Mouse (Mus musculus) layer of hippocampus, adult 2 months (tissue): ENCODE results near the gene Prex1. TPM values are rescaled to one million over a fixed set of nuclear protein-coding genes. Genes with fewer than 3 reads are reported as not detected.

Experiments used
- DNase-seq, 2 experiments: peaks; one replicate each; pipeline ENCODE4 v3.0.0; 2022; ENCODE audit warnings: low spot score in 2 of 2
- H3K27ac ChIP-seq: fragments of 200-600 bp; 2 replicates; pipeline ENCODE4 v1.8.1; 2022
- H3K4me3 ChIP-seq: fragments of 200-600 bp; 2 replicates; pipeline ENCODE4 v1.8.1; 2022; ENCODE audit warnings: mild to moderate bottlenecking
- CTCF ChIP-seq: fragments of 200-600 bp; conservative IDR thresholded peaks from 2 replicates; pipeline ENCODE4 v1.8.1; 2022; ENCODE audit warnings: antibody characterized with exemption, mild to moderate bottlenecking, moderate library complexity
- total RNA-seq, 2 experiments: library from RNA; stranded (reverse); gene quantifications; 2 replicates each; pipeline ENCODE4 v1.2.3; 2021

Prex1 gene
- total RNA-seq, 2 experiments from 2014 or later, result 69.9 to 71.3 TPM

- TF ChIP-seq CTCF, result no peak
- Histone ChIP-seq H3K4me3 (no peak overlapping the region), H3K27ac (peak overlapping the region; percentile 81)
- DNase-seq, result no peak
Measured at GRCm38 (mm10) chr2:166693394-166693793, 20.2 kb downstream of the Prex1 start.

DNA sequence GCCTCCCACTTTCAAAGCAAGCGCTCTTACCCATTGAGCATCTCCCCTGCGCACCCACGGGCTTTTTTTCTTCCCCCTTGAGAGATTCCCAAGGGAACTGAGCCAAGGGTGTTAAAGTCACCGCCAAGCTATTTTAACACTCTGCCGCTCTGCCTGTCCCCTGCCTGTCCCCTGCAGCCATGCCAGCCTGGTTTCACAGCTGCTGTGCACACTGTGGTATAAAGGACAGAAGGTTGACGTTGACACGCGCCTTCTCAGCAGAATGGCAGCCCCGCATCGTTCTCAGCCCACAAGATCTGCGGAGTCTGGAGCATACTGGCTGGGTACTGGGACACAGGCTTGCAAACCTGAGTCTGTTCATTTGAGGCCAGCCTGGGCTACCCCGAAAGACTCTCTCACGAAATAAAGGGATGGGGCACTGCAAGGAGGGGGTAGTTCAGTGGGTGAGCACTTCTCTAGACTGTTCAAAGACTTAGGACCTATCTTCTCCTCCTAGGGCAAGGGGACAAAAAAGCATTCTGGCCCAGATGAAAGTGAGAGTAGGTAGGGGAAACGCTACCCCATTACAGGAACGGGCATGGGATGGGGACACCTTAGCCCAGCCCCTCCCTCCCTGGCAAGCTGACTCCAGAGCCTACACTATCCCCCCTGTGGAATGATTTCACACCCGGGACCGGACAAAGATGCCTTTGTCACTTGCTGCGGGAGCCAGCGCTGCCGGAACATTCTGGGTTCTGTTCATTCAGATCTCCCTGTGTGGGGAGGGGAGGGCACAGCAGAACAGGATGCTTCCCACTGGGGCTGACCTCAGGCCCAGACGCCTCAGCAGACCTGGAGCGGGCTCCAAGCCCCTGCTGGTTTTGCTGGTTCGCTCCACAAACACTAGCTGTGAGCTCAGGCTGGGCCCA lies 21.8 kb downstream of the Prex1 start:
- Histone ChIP-seq H3K27ac (peak overlapping the region; percentile 81), H3K4me3 (no peak overlapping the region)
- TF ChIP-seq CTCF, result peak; percentile 34
- DNase-seq, result peak; percentile 48 to 69

- Histone ChIP-seq H3K27ac (peak overlapping the region; percentile 39; the same call in 1 of the 2 replicates), H3K4me3 (no peak overlapping the region)
- TF ChIP-seq CTCF, result no peak
- DNase-seq, result no peak
Measured at GRCm38 (mm10) chr2:166686917-166687316, 26.7 kb downstream of the Prex1 start.

DNA sequence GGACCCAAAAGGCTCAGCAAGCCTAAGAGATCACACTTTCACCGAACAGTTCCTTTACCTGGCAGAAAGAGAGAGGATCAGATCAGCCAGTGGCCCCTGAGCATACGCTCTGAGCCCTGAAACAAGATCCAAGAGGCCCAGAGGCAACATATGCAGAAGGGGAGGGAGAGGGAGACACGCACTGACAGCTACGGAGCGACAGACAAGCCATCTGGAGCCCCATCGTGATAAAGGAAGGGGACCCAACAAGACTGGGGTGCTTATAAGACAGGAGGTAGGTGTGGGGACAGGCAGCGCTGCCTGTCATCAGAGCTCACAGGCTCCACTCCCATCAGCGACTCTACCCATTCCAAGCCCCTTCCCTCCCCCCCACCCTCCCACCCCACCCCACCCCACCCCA lies 27.8 kb downstream of the Prex1 start:
- Histone ChIP-seq H3K27ac (no peak overlapping the region), H3K4me3 (no peak overlapping the region)
- no peak for TF ChIP-seq CTCF
- DNase-seq, result peak in 1 of 2 experiments; percentile 57

- no peak for DNase-seq
- Histone ChIP-seq H3K4me3 (no peak overlapping the region), H3K27ac (peak overlapping the region; percentile 85)
- no peak for TF ChIP-seq CTCF
Measured at GRCm38 (mm10) chr2:166683885-166684544, 29.6 kb downstream of the Prex1 start.

GRCm38 (mm10) chr2:166682866-166683265 lies 30.8 kb downstream of the Prex1 start:
- TF ChIP-seq CTCF, result no peak; the same call in 1 of the 2 replicates
- peak in 1 of 2 experiments; percentile 61 for DNase-seq
- no peak overlapping the region for H3K4me3 ChIP-seq
- H3K27ac ChIP-seq, result peak overlapping the region; percentile 85

DNA sequence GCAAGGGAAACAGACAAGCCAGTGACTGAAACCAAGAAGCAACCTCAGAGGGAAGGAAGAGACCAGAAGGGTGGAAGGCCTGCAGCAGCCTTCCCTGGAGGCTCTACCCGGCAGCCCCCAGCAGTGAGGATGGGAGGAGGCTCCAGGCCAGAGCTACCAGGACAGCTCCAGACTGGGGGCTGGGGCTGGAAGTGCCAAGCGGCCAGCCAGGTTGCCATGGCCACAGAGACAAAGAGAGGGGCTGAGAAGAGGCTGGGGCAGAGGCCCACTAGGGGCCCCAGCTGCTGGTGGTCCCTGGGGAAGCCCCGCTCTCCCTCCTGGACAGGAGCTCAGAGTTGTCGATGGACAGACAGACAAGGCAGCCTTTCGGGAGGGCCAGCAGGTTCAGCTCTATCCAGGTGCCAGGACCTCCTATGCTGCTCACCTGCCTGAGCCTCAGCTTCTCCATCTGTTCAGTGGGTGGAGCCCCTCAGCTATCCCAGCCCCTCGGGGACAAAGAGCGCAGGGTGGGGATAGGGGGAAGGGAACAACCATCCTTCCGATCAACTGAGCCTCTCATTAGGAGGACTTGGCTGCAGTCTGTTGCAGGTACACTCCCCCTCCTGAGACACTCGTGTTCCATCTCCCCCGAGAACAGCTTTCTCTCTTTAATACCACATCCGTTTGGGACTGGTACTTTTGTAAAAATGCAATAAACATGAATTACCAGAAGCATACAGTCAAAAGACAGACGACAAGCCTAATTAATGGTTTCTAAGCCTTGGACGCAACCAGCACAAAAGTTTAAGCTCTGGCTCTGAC lies 34.5 kb downstream of the Prex1 start:
- peak in 1 of 2 experiments; percentile 30 for DNase-seq
- no peak for TF ChIP-seq CTCF
- H3K4me3 ChIP-seq, result no peak overlapping the region
- peak overlapping the region; percentile 67 for H3K27ac ChIP-seq

DNA sequence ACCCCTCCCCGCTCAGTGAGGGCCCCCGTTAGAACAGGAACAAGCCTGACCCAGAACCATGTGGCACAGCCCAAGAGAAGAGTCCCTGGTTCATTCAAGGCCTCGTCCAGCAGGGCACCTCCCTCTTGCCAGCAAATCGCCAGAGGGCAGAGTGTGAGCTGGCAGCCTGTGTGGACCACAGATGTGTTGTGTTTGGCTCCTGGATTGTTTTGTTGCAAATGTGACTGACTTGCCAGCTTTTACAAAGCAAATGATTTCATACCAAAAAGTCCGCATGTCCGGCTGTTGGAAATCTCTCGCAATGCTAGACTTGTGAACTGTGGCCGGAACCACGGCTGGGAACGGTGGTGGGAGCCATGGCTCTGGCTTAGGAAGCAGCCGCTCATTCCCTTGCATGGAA lies 36.7 kb downstream of the Prex1 start:
- peak; percentile 46 for TF ChIP-seq CTCF
- H3K4me3 ChIP-seq, result no peak overlapping the region
- H3K27ac ChIP-seq, result peak overlapping the region; percentile 80
- DNase-seq, result peak in 1 of 2 experiments; percentile 52

DNA sequence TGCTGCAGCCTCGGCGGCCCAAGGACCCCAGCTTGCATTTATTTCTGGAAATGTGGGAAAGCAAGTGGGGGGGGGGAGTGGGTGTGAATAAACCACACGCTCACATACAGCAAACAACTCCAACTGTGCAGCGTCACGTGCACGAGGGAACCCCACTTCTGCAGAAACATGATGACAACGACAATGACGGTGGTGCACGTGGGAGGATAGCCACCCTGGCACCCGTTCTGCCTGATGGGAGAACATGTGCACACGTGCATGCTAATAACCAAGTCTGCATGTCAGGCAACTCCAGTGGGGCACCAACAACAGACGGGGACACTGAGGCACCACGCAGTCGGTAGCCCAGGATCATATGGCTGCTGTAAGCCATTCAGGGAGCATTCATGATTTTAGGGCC lies 37.1 kb downstream of the Prex1 start:
- DNase-seq, result peak; percentile 54 to 58
- peak overlapping the region; percentile 80 for H3K27ac ChIP-seq
- TF ChIP-seq CTCF, result no peak
- H3K4me3 ChIP-seq, result no peak overlapping the region

GRCm38 (mm10) chr2:166675588-166676444 lies 37.8 kb downstream of the Prex1 start:
- Histone ChIP-seq H3K4me3 (no peak overlapping the region), H3K27ac (peak overlapping the region; percentile 80; the same call in 1 of the 2 replicates)
- no peak for DNase-seq
- TF ChIP-seq CTCF, result no peak

GRCm38 (mm10) chr2:166674693-166675092 lies 38.9 kb downstream of the Prex1 start:
- no peak; the same call in 1 of the 2 replicates for TF ChIP-seq CTCF
- H3K4me3 ChIP-seq, result no peak overlapping the region
- H3K27ac ChIP-seq, result no peak overlapping the region
- DNase-seq, result no peak

DNA sequence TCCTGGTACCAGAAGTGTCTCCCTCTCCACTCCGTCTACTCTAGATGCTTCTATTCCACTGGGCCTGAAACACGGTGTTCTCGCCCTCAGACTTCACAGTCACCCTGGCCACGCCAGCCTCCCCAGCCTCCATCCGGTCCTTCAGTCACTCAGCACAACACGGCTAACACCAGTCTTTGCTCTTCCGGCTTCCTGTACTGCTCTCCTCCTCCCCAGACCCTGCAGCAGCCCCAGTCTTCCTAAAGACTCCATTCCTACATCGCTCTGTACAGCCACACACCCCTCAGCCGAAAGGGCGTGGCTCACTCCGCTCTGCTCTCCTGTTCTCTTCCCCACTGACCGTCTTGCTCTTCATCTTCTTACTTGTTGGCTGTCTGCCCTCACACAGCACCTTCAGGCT lies 39.7 kb downstream of the Prex1 start:
- no peak for DNase-seq
- Histone ChIP-seq H3K4me3 (no peak overlapping the region), H3K27ac (no peak overlapping the region)
- TF ChIP-seq CTCF, result no peak
